Mouse (Mus musculus) intestine, embryonic 14.5 days (tissue): ENCODE data around the gene Rap2c. TPM values are rescaled to one million over a fixed set of nuclear protein-coding genes. Genes with fewer than 3 reads are reported as not detected.

ENCODE experiments used
- ATAC-seq: fragments of 200-750 bp; cut with Nextera tagmentation; replicated peaks from 2 replicates; pipeline ENCODE4 v1.8.0; 2017; ENCODE audit warnings: low read depth, moderate number of reproducible peaks, moderate TSS enrichment, moderate library complexity; ENCODE audit not compliant: low FRiP score, low TSS enrichment
- DNase-seq: peaks from one replicate; pipeline ENCODE4 v3.0.0-alpha.2; 2018; ENCODE audit warnings: low spot score
- H3K27ac ChIP-seq: fragments of 300-500 bp; sonication (generic); 2 replicates; pipeline ENCODE4 v1.5.1; 2014; ENCODE audit warnings: low read depth, mild to moderate bottlenecking, control low read depth
- H3K27me3 ChIP-seq: fragments of 300-500 bp; sonication (generic); replicated peaks from 2 replicates; pipeline ENCODE4 v1.6.1; 2014; ENCODE audit warnings: low read length, control low read depth; ENCODE audit not compliant: control insufficient read depth, insufficient read depth
- H3K36me3 ChIP-seq: fragments of 300-500 bp; sonication (generic); 2 replicates; pipeline ENCODE4 v1.6.1; 2014; ENCODE audit warnings: low read length, control low read depth; ENCODE audit not compliant: control insufficient read depth, insufficient read depth
- H3K4me1 ChIP-seq: fragments of 300-500 bp; sonication (generic); replicated peaks from 2 replicates; pipeline ENCODE4 v1.6.1; 2014; ENCODE audit warnings: low read length, control low read depth, mixed read lengths; ENCODE audit not compliant: control insufficient read depth, insufficient read depth
- H3K4me2 ChIP-seq: fragments of 300-500 bp; sonication (generic); 2 replicates; pipeline ENCODE4 v1.6.1; 2014; ENCODE audit warnings: low read length
- H3K4me3 ChIP-seq: fragments of 300-500 bp; sonication (generic); 2 replicates; pipeline ENCODE4 v1.5.1; 2014; ENCODE audit warnings: low read depth, low read length, control low read depth, mixed read lengths
- H3K9ac ChIP-seq: fragments of 300-500 bp; sonication (generic); 2 replicates; pipeline ENCODE4 v1.6.1; 2014; ENCODE audit warnings: mild to moderate bottlenecking, low read length
- H3K9me3 ChIP-seq: fragments of 300-500 bp; sonication (generic); 2 replicates; pipeline ENCODE4 v1.6.1; 2016; ENCODE audit warnings: low read length, control low read depth; ENCODE audit not compliant: control insufficient read depth
- WGBS: fragments of 180-500 bp; shearing (Covaris S2); extraction: QIAGEN DNeasy Blood & Tissue Kit; methylation state at CpG from one replicate; pipeline ENCODE4 v1.1.7; 2014; 5-methylcytosine and 5-hydroxymethylcytosine counted together
- polyA plus RNA-seq: library from polyadenylated mRNA; unstranded; fragments of >200 nt; fragmentation: Nextera tagmentation; extraction: Ambion mirVana; gene quantifications from 2 replicates; pipeline ENCODE4 v1.2.1, GENCODE M21; 2014

The Rap2c gene
- 21.5 and 24.3 TPM in 2 replicates for polyA plus RNA-seq

DNA sequence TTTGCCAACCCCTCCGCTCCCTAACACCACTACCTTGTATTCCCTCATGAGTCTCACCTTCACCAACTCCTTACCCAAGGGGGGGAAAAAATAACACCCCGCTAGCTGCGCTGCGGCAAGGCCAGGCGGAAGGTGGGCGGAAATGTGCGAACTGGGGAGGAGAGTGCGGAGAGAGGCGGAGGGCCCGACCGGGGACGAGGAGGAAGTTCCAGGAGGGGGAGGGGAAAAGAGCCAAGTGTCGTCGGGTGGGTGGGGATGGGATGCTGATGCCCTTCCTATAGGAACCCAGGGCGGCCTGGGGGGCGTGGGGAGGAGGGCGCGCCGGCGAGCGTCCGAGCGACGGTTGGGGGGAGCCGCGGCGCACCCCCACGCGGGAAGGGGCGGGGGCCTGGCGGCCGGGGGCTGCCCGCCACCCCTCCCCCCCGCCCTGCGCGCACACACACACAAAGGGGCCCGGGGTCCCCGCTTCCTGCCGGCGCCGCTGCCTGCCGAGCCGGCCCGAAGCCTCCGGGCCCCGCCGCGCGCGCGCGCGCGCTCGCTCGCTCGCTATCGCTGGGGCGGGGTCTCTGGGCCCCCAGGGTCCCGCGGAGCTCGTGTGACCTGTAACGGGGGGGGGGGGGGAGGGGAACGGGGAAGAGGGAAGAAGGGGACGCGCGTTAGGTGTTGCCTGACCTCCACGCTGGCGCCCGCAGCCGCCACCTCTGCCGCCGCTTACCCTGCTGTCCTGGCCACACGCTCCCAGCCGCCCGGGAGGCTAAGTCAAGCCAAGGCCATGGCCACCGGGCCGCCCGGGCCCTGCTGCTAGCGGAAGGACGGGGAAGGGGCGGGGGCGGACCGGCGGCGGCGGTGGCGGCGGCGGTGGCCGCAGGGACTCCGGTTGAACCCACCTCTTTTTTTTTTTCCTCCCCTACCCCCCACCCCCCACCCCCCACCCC is at the start of gene Rap2c:
Rap2c (minus strand) TSS at position 168 of the 935 bp plus-strand sequence.
- ATAC-seq (peak; percentile 90), DNase-seq (peak; percentile 72)
- H3K9ac ChIP-seq = peak within 1 kb of the TSS; percentile 78
- H3K4me1 ChIP-seq = peaks cover 3% of the 10 kb centered on the region; the same call in 1 of the 2 replicates
- WGBS = 9% methylated on average over 27 of the region's 92 CpGs
- H3K9me3 ChIP-seq = no peaks in the 10 kb centered on the region
- peak within 1 kb of the TSS; percentile 42 for H3K4me2 ChIP-seq
- H3K36me3 ChIP-seq = peaks cover 10% of the 10 kb centered on the region
- H3K27me3 ChIP-seq = no peaks in the 10 kb centered on the region
- peak within 1 kb of the TSS; percentile 94 for H3K27ac ChIP-seq
- peak within 1 kb of the TSS; percentile 50 for H3K4me3 ChIP-seq

DNA sequence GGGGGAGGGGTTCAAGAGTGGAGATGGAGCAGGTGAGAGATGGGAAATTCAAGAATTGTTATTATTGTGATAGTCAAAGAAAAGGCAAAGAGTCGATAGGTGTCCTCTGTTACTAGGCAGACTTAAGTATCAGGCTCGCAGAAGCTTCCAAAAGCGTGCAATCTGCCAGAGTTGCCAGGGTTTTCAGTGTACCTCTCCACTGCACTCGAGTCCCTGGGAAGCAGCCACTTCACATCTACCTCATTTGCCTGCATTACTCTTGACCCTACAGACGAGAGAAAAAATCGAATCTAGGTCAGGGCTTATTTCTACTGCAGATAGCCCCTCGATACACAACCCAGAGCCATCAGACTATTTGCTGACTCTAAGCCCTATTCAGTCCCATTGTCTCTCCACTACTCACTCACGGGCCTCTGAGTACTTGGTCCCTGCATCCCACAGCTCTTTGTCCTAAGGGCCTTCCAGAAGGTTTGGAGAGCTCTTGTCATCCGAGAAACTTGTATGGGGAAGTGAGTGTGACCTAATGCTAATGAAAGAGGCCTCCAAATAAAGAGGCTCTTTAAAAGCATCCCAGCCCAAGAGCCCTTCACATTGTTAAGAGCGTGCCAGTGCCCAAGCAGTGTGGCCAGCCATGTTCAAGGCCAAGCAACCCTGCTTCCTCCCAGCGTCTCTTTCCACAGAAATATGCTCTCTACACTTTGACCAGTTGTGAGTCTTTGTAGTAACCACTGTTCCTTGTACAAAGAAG is 48.9 kb upstream of the Rap2c start:
- Histone ChIP-seq H3K36me3 (no peaks in the 10 kb centered on the region), H3K9me3 (no peaks in the 10 kb centered on the region), H3K4me3 (no peak overlapping the region), H3K4me2 (no peak overlapping the region), H3K4me1 (no peaks in the 10 kb centered on the region), H3K27me3 (no peaks in the 10 kb centered on the region), H3K9ac (no peak overlapping the region), H3K27ac (no peak overlapping the region)
- DNase-seq (no peak), ATAC-seq (no peak)
- WGBS = 75% methylated on average over 11 of the region's 11 CpGs

DNA sequence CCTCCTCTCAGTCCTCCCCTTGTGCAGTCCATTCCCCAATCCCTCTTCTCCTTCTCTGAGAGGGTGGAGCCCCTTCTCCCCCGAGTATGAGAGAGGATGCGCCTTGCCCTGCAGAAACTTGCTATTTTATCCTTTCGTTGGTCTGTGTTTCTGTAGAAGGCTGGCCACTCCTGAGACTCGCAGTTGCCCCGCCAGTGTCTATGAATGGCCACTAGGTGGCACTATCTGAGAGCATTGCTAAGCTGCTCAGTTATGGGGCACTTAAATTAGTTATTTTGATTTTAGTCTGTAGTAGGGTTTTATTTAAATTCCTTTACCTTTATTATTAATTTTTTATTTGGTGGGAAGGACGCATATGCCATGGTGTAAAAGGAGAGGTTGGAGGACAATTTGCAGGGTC is 48.0 kb upstream of the Rap2c start:
- H3K4me2 ChIP-seq = no peak overlapping the region
- no peak overlapping the region for H3K4me3 ChIP-seq
- H3K36me3 ChIP-seq = no peaks in the 10 kb centered on the region
- 0 out of 2 replicates have a peak, but pooled peaks cover 2% of the 10 kb centered on the region for H3K27me3 ChIP-seq
- no peak overlapping the region for H3K9ac ChIP-seq
- ATAC-seq = no peak
- H3K4me1 ChIP-seq = no peaks in the 10 kb centered on the region
- 21% methylated on average over 6 of the region's 6 CpGs for WGBS
- peak; percentile 56 for DNase-seq
- H3K9me3 ChIP-seq = no peaks in the 10 kb centered on the region
- H3K27ac ChIP-seq = no peak overlapping the region

DNA sequence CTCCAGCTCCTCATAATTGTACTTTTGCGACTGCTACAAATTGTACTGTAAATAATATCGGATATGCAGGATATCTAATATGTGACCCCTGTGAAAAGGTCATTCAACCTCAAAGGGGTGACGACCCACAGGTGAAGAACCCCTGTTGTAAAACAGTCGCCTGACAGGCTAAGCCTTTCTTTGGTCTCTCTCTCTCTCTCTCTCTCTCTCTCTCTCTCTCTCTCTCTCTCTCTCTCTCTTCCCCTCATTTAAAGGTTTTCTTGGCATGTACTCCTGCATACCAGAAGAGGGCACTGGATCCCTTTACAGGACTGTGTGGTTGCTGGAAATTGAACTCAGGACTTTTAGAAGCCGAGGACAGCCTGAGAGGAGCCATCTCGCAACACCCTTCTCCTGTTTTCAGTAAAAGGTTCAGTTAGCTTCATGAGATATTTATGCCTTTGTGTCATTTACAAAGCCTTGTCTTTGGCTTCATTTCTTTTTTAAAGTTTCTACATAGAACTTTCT is 47.4 kb upstream of the Rap2c start:
- no peak overlapping the region for H3K4me2 ChIP-seq
- no peak overlapping the region for H3K4me3 ChIP-seq
- H3K27ac ChIP-seq = no peak overlapping the region
- no peaks in the 10 kb centered on the region for H3K36me3 ChIP-seq
- H3K9ac ChIP-seq = no peak overlapping the region
- DNase-seq (no peak), ATAC-seq (no peak)
- 57% methylated on average over 6 of the region's 6 CpGs for WGBS
- 0 out of 2 replicates have a peak, but pooled peaks cover 2% of the 10 kb centered on the region for H3K27me3 ChIP-seq
- no peaks in the 10 kb centered on the region for H3K9me3 ChIP-seq
- H3K4me1 ChIP-seq = no peaks in the 10 kb centered on the region

DNA sequence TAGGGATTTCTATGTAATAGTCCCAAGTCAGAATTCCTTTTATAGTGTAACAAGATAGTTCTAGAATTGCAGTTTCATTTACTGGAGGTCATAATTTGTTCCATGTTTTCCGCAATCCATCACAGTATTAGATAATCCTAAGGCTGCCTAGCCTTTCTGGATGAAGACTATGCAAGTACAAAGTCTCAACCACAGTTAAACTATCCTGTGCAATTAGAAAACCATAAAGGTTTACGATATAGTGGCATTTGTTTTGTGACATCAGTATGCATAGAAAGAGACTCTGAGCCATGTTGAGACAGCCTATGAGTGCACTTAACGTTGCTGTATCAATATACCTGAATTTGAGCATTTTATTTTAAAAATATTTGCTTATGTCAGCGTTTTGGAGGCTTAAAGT is 42.4 kb upstream of the Rap2c start:
- no peak overlapping the region for H3K27ac ChIP-seq
- 61% methylated on average over 4 of the region's 4 CpGs for WGBS
- H3K9ac ChIP-seq = no peak overlapping the region
- no peaks in the 10 kb centered on the region for H3K4me1 ChIP-seq
- H3K36me3 ChIP-seq = no peaks in the 10 kb centered on the region
- H3K4me3 ChIP-seq = no peak overlapping the region
- DNase-seq (no peak), ATAC-seq (no peak)
- H3K27me3 ChIP-seq = 0 out of 2 replicates have a peak, but pooled peaks cover 2% of the 10 kb centered on the region
- H3K4me2 ChIP-seq = no peak overlapping the region
- no peaks in the 10 kb centered on the region for H3K9me3 ChIP-seq

DNA sequence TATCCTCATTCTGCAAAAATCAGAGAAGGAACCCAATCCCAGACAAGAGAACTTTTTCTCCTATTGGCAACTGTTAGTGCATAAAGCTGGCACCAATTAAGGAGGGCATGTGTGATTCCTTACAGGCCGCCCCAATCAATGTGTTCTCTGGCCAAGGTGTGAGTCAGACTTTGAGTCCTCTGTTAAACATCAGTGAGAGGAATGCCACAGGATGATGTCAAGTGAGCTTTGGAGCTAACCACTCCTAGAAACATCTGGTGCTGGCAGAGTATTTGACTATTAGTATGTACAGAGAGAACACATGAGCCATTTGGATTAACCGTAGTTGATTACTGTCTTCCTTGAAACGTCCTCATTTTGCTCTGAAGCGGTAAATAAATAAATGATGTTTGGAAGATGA is 40.9 kb upstream of the Rap2c start:
- H3K4me2 ChIP-seq = no peak overlapping the region
- WGBS = 65% methylated on average over 4 of the region's 4 CpGs
- no peak overlapping the region for H3K4me3 ChIP-seq
- H3K36me3 ChIP-seq = no peaks in the 10 kb centered on the region
- H3K4me1 ChIP-seq = no peaks in the 10 kb centered on the region
- 0 out of 2 replicates have a peak, but pooled peaks cover 2% of the 10 kb centered on the region for H3K27me3 ChIP-seq
- no peak overlapping the region for H3K27ac ChIP-seq
- H3K9ac ChIP-seq = no peak overlapping the region
- DNase-seq (no peak), ATAC-seq (no peak)
- no peaks in the 10 kb centered on the region for H3K9me3 ChIP-seq

DNA sequence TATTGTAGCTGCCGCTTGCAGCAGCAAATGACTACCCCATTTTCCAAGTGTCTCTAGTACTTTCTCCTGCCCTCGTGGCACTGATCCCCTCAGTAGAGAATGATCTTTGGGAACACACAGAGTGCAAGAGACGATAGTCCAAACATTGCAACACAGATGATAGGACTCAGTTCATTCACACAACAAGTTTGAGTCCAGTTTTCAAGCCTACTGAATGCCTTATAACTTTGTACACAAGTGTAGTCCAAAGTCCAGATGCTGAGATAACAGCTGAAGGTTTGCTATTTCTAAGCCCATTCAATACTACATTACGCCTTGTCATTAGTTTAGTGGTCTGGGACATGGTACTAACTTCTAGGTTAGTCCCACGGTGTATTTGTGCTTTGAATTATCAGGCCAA is 40.5 kb upstream of the Rap2c start:
- Histone ChIP-seq H3K4me2 (no peak overlapping the region), H3K4me1 (no peaks in the 10 kb centered on the region), H3K36me3 (no peaks in the 10 kb centered on the region), H3K9ac (no peak overlapping the region), H3K4me3 (no peak overlapping the region), H3K27ac (no peak overlapping the region), H3K9me3 (no peaks in the 10 kb centered on the region), H3K27me3 (0 out of 2 replicates have a peak, but pooled peaks cover 2% of the 10 kb centered on the region)
- WGBS = 80% methylated on average over 5 of the region's 5 CpGs
- DNase-seq (no peak), ATAC-seq (no peak)

DNA sequence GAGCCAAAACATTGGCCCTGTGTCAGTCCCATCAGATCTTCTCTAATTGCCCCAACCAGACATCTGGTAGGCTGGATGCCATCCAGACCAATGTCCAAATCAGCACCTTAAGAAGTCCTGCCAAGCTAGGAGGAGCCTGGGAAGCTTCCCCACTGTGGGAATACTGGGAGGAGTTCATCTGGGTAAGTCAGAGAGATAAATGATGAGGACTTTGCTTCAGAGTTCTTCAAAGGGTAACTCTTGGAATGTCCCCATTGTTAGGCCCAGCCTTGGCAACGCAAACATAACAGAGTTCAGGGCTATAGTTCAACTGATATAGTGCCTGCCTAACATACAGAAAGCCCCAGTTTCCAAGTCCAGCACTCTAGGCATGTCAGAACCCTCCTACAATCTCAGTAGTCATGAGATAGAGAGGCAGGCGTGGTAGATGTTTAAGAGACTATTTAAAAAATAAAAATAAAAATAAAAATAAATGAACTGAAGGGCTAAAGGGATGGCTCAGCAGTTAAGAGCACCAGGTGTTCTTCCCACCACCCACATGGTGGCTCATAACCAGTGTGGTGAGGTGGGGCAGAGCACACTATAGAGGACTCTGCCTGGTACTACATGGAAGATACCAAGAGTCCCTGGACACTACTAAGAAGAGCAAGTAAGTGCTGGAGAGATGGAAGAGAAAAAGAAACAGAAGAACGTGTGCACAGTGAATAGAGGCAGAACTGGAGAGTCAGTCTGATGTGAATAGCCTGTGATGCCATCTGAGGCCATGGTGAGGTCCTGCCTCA is 34.1 kb upstream of the Rap2c start:
- DNase-seq (no peak), ATAC-seq (no peak)
- Histone ChIP-seq H3K27ac (no peak overlapping the region), H3K4me1 (no peaks in the 10 kb centered on the region), H3K9ac (no peak overlapping the region), H3K36me3 (no peaks in the 10 kb centered on the region), H3K9me3 (no peaks in the 10 kb centered on the region), H3K27me3 (no peaks in the 10 kb centered on the region), H3K4me2 (no peak overlapping the region), H3K4me3 (no peak overlapping the region)
- 65% methylated on average over 3 of the region's 3 CpGs for WGBS
